Mouse (Mus musculus): ENCODE data around the gene Slc38a1. TPM values are rescaled to one million over a fixed set of nuclear protein-coding genes. Genes with fewer than 3 reads are reported as not detected.
A peak's percentile ranks its signal among the peaks of the same experiment; 100 is the strongest.

Gene Slc38a1
- polyA plus RNA-seq, 1 experiment from 2014 or later: 98.8 TPM

DNA sequence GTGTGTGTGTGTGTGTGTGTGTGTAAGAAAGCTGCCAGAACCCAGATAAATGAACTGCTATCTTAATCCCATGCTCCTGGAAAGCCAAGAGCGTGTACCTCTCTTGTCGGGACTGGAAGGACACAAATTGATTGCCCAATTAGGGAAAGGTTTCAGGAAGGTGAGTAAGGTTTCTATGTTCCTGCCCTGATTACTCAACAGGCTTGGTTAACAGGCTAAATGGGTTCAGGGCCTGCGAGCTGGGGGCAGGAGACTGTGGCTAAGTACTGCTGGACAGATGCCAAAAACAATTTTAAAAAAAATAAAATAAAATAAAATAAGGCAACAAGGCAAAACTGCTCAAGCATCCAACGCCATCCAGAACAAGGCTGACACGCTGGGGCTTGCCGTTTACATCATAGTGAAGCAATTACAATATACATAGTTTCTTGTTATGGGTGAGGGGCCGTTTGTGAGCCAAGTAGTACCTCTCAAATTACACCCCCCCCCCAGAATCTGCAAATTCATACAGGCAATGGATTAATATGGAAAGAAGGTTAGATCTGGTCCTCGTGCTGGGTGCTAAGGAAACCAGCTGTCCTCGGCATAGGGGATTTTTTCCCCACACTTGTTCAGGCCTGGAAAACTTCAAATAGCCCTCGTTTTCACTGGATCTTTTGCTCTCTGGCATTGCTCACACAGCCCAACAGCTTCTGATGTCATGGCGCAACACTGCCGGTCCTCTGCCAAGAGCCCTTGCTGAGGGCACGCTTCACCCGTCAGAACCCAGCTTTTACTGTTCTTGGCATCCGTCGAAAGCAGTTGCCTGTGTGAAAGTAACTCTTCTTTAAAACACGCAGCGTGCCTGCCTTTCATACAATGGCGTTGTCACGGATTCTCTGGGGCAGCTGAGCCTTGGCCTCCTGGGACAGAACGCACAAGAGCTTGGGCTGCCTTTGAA is 95.2 kb downstream of the Slc38a1 start:
- WGBS: 71% methylated on average over 21 of the region's 21 CpGs
- H3K4me2 ChIP-seq (replicated peaks; ENCODE audit: low read depth, low read length): no peak overlapping the region
- no peaks in the 10 kb centered on the region for H3K4me1 ChIP-seq (ENCODE audit: control insufficient read depth, insufficient read depth, low read length)
- H3K9me3 ChIP-seq (ENCODE audit: control insufficient read depth, low read length): no peaks in the 10 kb centered on the region
- H3K27ac ChIP-seq (ENCODE audit: low read depth, low read length): no peak overlapping the region
- no peak overlapping the region for H3K9ac ChIP-seq (ENCODE audit: low read depth, low read length)
- H3K36me3 ChIP-seq (ENCODE audit: control insufficient read depth, insufficient read depth, low read length): no peaks in the 10 kb centered on the region
- no peak overlapping the region for H3K4me3 ChIP-seq (ENCODE audit: low read length)
- no peak for ATAC-seq (ENCODE audit: low FRiP score, low TSS enrichment)
- no peaks in the 10 kb centered on the region for H3K27me3 ChIP-seq (ENCODE audit: control insufficient read depth, insufficient read depth, low read length)

DNA sequence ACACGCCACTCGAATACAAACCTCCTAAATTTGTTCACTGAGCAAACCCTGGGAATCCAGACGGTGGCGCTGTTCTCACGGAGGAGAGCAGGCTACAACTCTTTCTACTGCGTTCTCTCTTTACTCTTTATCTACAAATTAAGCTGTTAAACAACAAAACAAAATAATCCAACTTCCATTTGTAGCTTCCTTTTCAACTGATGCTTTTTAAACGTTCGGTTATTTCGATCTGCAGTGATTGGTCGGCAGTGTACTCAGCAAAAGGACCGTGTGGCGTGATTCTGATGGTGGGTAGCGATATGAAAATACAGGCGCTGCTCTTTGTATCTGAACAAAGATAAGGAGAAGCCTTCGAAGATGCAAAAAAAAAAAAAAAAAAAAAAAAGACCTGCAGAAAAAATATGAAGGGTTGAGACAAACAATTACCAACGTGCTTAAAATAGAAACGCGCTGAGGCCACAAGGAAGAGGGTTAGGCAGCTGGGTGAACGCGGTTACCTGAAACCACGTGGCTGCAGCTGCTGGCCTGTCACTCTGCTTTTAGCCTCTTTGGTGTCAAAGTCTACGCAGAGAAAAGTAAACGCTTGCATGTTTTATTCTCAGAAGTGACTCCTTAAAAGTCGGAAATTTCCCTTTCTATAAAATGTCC is 99.4 kb downstream of the Slc38a1 start:
- WGBS: 4% methylated on average over 24 of the region's 24 CpGs
- Histone ChIP-seq H3K27me3 (ENCODE audit: control insufficient read depth, insufficient read depth, low read length) (no peaks in the 10 kb centered on the region), H3K9me3 (ENCODE audit: control insufficient read depth, low read length) (no peaks in the 10 kb centered on the region), H3K4me2 (replicated peaks; ENCODE audit: low read depth, low read length) (peak overlapping the region; percentile 58), H3K9ac (ENCODE audit: low read depth, low read length) (peak overlapping the region; percentile 56; the same call in 1 of the 2 replicates), H3K36me3 (ENCODE audit: control insufficient read depth, insufficient read depth, low read length) (no peaks in the 10 kb centered on the region), H3K27ac (ENCODE audit: low read depth, low read length) (no peak overlapping the region), H3K4me3 (ENCODE audit: low read length) (peak overlapping the region; percentile 41), H3K4me1 (ENCODE audit: control insufficient read depth, insufficient read depth, low read length) (no peaks in the 10 kb centered on the region)
- no peak for ATAC-seq (ENCODE audit: low FRiP score, low TSS enrichment)

GRCm38 (mm10) chr15:96542135-96542534 is 100.6 kb downstream of the Slc38a1 start:
- 81% methylated on average over 8 of the region's 8 CpGs for WGBS
- no peaks in the 10 kb centered on the region for H3K9me3 ChIP-seq (ENCODE audit: control insufficient read depth, low read length)

DNA sequence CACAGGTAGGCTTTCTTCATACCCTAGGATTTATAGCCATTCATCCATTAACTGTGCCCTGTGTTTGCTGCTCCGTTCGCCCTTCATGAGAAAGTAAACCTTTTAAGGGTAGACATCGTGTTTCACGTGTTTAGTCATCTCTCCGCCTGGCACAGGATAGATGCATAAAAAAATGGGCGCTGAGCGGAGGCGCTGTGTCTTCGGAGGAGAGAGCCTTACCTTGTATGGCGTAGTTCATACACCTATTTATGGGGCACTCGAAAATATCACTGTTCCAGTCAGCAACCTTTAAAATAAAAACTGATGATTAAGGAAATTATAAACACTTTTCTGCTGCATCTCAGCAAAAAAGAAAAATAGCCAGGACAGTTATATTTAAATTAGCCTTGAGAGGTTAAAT is 105.4 kb downstream of the Slc38a1 start:
- H3K4me2 ChIP-seq (replicated peaks; ENCODE audit: low read depth, low read length): no peak overlapping the region
- no peaks in the 10 kb centered on the region for H3K4me1 ChIP-seq (ENCODE audit: control insufficient read depth, insufficient read depth, low read length)
- H3K9ac ChIP-seq (ENCODE audit: low read depth, low read length): no peak overlapping the region
- H3K9me3 ChIP-seq (ENCODE audit: control insufficient read depth, low read length): no peaks in the 10 kb centered on the region
- no peak overlapping the region for H3K4me3 ChIP-seq (ENCODE audit: low read length)
- H3K27me3 ChIP-seq (ENCODE audit: control insufficient read depth, insufficient read depth, low read length): no peaks in the 10 kb centered on the region
- ATAC-seq (ENCODE audit: low FRiP score, low TSS enrichment): no peak
- no peak overlapping the region for H3K27ac ChIP-seq (ENCODE audit: low read depth, low read length)
- no peaks in the 10 kb centered on the region for H3K36me3 ChIP-seq (ENCODE audit: control insufficient read depth, insufficient read depth, low read length)
- WGBS: 90% methylated on average over 11 of the region's 11 CpGs

More at GRCm38 (mm10) chr15:96542135-96542534, 100.6 kb downstream of the Slc38a1 start:
- Histone ChIP-seq H3K27me3 (ENCODE audit: control insufficient read depth, insufficient read depth, low read length) (no peaks in the 10 kb centered on the region), H3K4me2 (replicated peaks; ENCODE audit: low read depth, low read length) (no peak overlapping the region), H3K36me3 (ENCODE audit: control insufficient read depth, insufficient read depth, low read length) (no peaks in the 10 kb centered on the region), H3K4me3 (ENCODE audit: low read length) (no peak overlapping the region), H3K4me1 (ENCODE audit: control insufficient read depth, insufficient read depth, low read length) (no peaks in the 10 kb centered on the region), H3K27ac (ENCODE audit: low read depth, low read length) (no peak overlapping the region), H3K9ac (ENCODE audit: low read depth, low read length) (no peak overlapping the region)
- no peak for ATAC-seq (ENCODE audit: low FRiP score, low TSS enrichment)

DNA sequence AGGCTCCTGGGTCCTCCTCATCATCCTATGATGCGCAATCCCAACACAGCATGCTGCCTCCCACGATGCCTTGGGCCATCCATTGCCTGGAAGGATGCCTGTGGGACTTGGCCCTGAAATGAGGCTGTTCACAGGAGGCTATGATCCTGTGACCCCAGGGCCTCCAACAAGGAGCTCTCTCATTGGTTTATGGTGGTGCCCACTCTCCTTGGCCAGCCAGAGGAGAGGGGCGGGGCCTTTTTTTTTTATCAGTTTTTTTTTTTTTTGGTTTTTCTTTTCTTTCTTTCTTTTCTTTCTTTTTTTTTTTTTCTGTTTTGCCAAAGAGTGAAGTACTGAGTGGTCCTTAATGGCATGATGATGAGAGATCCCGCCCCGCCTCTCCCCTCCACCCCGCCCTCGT is 106.3 kb downstream of the Slc38a1 start:
- no peaks in the 10 kb centered on the region for H3K27me3 ChIP-seq (ENCODE audit: control insufficient read depth, insufficient read depth, low read length)
- H3K9me3 ChIP-seq (ENCODE audit: control insufficient read depth, low read length): no peaks in the 10 kb centered on the region
- no peak overlapping the region for H3K4me2 ChIP-seq (replicated peaks; ENCODE audit: low read depth, low read length)
- 90% methylated on average over 7 of the region's 7 CpGs for WGBS
- no peak overlapping the region for H3K4me3 ChIP-seq (ENCODE audit: low read length)
- no peak for ATAC-seq (ENCODE audit: low FRiP score, low TSS enrichment)
- no peak overlapping the region for H3K27ac ChIP-seq (ENCODE audit: low read depth, low read length)
- H3K9ac ChIP-seq (ENCODE audit: low read depth, low read length): no peak overlapping the region
- H3K36me3 ChIP-seq (ENCODE audit: control insufficient read depth, insufficient read depth, low read length): no peaks in the 10 kb centered on the region
- H3K4me1 ChIP-seq (ENCODE audit: control insufficient read depth, insufficient read depth, low read length): no peaks in the 10 kb centered on the region

GRCm38 (mm10) chr15:96527686-96528085 is 115.0 kb downstream of the Slc38a1 start:
- H3K4me2 ChIP-seq (replicated peaks; ENCODE audit: low read depth, low read length): no peak overlapping the region
- H3K27me3 ChIP-seq (ENCODE audit: control insufficient read depth, insufficient read depth, low read length): no peaks in the 10 kb centered on the region
- no peaks in the 10 kb centered on the region for H3K36me3 ChIP-seq (ENCODE audit: control insufficient read depth, insufficient read depth, low read length)
- WGBS: 28% methylated on average over 6 of the region's 6 CpGs
- no peaks in the 10 kb centered on the region for H3K4me1 ChIP-seq (ENCODE audit: control insufficient read depth, insufficient read depth, low read length)
- no peaks in the 10 kb centered on the region for H3K9me3 ChIP-seq (ENCODE audit: control insufficient read depth, low read length)
- no peak overlapping the region for H3K9ac ChIP-seq (ENCODE audit: low read depth, low read length)
- no peak overlapping the region for H3K4me3 ChIP-seq (ENCODE audit: low read length)
- no peak for ATAC-seq (ENCODE audit: low FRiP score, low TSS enrichment)
- H3K27ac ChIP-seq (ENCODE audit: low read depth, low read length): no peak overlapping the region

- Histone ChIP-seq H3K27me3 (ENCODE audit: control insufficient read depth, insufficient read depth, low read length) (no peaks in the 10 kb centered on the region), H3K4me1 (ENCODE audit: control insufficient read depth, insufficient read depth, low read length) (no peaks in the 10 kb centered on the region), H3K9me3 (ENCODE audit: control insufficient read depth, low read length) (no peaks in the 10 kb centered on the region), H3K4me2 (replicated peaks; ENCODE audit: low read depth, low read length) (no peak overlapping the region), H3K9ac (ENCODE audit: low read depth, low read length) (no peak overlapping the region), H3K4me3 (ENCODE audit: low read length) (no peak overlapping the region), H3K36me3 (ENCODE audit: control insufficient read depth, insufficient read depth, low read length) (no peaks in the 10 kb centered on the region), H3K27ac (ENCODE audit: low read depth, low read length) (no peak overlapping the region)
- WGBS: 65% methylated on average over 9 of the region's 9 CpGs
- ATAC-seq (ENCODE audit: low FRiP score, low TSS enrichment): no peak
Observed at GRCm38 (mm10) chr15:96524239-96524738, 118.4 kb downstream of the Slc38a1 start.
